Mouse (Mus musculus): ENCODE results near the gene Hist1h4n.

The Hist1h4n gene

DNA sequence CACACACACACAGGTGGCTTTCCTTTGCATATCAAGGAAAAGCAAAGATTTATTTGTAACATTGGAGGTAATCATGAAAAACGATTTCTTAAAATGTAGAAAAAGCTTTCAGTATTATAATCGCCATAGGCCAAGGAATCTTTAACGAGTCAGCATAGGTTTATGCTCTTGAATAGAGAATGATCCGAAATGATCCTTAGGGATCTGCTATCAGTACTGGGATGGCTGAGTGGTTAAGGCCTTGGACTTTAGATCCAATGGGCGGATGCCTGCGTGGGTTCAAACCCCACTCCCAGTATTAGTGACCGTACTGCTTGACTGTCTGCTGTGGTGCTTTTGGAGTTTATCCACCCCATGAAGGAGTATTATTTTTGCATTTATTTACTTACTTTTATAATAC, 36.4 kb downstream of the Hist1h4n start:
- no peak for DNase-seq (ENCODE audit: low read depth)

DNA sequence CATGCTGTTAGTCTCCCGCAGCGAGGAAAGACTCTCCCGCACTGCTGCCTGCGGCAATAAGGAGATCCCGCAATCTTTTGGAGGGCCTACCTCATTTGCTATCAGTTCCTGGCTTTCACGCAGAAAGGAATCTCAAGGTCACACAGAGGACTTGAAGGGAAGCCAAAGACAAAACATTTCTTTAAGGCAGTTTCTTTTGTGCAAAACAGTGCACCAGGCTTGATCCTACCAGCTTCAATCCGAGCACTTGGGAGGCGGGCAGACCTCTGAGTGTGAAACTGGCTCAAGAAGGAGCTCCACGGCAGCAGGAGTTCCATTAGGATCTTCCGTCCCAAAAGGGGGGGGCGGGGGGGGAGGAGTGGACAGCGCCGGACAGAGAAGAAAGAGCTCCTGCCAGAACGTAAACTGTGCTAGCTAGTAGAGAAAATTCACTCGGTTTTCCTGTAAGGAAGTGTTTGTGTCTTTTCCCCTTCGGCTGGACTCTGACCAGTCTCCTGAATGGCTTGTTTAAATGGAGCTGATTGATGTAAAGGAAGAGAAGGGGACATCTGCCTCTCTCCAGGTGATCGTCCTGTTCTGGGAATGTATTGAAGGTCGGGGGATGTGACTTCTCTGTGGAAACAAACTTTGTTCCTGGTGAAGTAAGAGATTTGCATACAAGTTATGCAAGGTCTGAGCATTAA, 41.3 kb downstream of the Hist1h4n start:
- DNase-seq (ENCODE audit: low read depth), result no peak

DNA sequence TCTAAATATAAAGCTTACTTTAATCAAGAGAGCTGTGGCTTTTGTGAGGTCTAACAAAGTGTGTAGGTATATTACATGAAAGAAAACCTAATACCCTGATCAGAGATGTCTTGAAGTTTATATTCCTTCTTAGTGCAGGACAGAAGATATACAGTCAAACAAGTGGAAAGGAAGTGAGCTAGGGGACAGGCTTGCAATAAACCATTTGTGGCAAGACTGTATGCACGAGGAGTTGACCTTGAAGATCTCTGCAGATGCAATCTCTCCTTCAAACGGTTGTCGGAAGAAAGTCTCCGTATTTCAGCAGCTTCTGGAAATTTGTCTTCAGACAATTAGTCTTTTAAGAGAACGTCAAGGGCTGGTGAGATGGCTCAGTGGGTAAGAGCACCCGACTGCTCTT, 42.1 kb downstream of the Hist1h4n start:
- DNase-seq (ENCODE audit: low read depth), result no peak

DNA sequence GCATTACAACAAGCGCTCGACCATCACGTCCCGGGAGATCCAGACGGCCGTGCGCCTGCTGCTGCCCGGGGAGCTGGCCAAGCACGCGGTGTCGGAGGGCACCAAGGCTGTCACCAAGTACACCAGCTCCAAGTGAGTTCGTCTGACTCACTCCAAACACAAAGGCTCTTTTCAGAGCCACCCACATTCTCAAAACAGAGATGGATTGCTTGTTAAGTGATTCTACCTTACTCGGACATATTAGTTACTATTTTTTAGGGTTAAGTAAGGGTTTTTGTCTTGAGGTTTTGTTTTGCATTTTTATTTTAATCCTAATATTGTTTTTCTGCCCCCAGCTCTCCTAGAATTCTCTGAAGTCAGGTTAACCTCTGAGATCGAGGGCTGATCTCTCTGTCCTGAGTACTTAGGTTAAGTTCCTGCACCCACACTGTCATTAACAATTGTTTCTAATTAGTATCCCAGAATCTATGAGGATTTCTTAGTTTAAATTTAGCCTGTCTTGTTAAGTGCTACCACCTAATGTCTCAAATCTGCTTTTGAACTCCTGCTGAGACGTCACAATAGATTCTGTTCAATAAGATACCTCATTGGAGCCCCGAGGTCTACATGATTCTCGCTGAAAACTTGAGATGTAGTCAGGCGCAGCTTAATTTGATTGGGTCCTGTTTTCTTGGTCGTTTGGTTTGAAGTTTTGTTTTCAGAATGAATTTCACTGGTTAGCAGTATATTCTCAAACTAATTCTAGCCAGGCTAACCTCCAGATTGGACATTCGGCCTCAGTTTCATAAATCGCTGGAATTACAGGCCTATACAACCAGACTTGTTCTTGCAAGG, 44.0 kb downstream of the Hist1h4n start:
- DNase-seq (ENCODE audit: low read depth), result peak; percentile 58

DNA sequence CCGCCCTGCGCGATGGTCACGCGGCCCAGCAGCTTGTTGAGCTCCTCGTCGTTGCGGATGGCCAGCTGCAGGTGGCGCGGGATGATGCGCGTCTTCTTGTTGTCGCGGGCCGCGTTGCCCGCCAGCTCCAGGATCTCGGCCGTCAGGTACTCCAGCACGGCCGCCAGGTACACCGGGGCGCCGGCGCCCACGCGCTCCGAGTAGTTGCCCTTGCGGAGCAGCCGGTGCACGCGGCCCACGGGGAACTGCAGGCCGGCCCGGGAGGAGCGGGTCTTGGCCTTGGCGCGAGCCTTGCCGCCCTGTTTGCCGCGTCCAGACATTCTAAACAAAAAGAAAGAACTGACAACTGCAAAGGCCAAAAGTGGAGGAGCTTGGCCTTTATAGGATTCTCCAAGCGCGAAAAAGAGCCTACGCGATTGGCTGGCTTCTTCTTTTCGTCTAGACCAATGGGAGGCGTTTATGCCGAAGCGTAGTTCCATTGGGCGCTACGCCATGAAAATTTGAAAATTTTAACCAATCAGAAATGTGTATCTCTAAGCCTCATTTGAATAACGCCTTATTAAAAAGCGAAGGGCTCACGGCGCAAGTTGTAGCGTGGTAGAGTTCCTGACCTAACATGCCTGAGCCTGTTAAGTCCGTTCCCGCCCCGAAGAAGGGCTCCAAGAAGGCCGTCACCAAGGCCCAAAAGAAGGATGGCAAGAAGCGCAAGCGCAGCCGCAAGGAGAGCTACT, 44.9 kb downstream of the Hist1h4n start, which contains the start of the genes Hist1h2an and Hist1h2bp:
Gene Hist1h2an, minus strand, starts transcription at position 320 of the 731 bp plus-strand sequence.
Gene Hist1h2bp, plus strand, starts transcription at position 563 of the 731 bp plus-strand sequence.
- peak; percentile 97 for DNase-seq (ENCODE audit: low read depth)

DNA sequence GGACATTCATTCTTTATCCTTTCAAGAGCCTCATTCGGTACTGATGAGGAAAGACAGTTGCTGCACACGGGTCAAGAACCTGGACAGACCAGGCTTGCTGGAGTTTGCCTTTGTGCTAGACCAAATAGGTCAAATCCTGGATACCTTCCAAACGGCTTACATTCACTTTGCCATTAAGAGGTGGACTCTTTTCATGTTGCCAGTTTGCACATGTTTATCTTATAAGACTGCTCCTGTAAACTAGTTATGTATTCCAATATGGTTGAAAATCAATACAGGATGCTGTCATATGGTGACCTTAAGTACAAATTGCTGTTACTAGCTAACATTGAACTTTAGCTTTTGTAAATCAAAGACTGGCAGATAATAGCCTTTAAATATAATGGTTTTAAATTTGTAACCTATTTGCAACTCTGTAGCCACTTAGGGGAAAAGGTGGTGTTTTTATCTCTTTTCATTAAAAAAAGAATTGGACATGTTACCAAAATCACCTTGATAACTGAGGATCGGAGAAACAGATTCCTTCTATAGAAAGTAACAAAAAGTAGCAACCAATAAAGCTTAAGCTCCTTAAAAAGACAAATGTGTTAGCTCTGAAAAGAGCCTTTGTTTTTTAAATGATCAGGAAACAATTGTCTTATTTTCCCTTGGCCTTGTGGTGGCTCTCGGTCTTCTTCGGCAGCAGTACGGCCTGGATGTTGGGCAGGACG, 45.7 kb downstream of the Hist1h4n start:
- peak; percentile 63 for DNase-seq (ENCODE audit: low read depth)

DNA sequence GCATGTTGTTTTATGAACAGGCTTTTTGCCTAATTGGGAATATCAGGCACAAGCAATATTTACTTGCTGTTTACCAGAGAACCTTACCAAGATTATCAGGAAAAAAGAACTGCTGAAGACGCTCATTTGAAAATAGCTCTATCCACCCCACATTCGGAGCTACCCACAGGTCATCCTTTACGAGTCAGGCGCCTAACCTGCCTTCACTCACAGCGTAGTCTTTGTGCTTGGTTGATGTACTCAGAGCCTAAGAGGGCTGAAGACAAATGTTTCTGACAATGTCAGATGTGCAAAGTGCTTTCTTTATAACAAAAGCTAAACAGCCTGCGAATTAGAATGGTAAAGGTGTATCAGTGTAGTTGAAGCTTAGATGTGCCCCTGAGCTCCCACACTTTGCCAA, 47.7 kb downstream of the Hist1h4n start:
- no peak for DNase-seq (ENCODE audit: low read depth)

DNA sequence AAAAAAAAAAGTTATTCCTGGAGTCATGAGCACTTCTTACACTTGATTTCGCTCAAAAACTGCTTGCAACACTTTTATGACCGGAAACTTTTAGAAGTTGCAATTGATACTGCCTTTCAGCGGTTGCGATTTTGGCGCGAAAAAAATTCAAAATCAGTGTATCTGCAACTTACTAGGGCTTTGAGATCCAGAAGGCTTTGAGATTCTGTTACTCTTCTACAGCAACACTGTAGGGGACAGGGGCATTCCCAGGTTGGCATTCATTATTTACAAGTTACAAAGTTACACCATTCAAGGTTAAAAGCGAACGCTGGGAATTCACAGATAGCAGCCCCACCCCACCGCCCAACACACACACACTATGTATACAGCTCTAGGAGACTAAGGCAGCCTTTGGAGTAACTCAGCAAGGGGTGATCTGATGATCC, 48.2 kb downstream of the Hist1h4n start:
- peak; percentile 87 for DNase-seq (ENCODE audit: low read depth)

DNA sequence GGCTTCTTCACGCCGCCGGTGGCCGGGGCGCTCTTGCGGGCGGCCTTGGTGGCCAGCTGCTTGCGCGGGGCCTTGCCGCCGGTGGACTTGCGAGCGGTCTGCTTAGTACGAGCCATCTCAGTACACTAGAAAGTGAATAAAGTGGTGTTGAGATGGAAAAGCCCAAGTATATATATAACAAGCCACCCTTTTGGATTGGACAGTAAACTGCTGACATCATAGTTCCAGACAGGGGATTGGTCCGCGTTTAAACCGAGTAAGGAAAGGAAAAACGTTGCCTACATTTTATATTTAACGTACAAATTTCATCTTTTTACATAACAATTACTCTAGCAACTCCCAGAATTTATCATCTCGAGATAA, 48.8 kb downstream of the Hist1h4n start, which contains the start of gene Hist1h3i:
Gene Hist1h3i, minus strand, starts transcription at position 116 of the 363 bp plus-strand sequence.
- peak; percentile 94 for DNase-seq (ENCODE audit: low read depth)

DNA sequence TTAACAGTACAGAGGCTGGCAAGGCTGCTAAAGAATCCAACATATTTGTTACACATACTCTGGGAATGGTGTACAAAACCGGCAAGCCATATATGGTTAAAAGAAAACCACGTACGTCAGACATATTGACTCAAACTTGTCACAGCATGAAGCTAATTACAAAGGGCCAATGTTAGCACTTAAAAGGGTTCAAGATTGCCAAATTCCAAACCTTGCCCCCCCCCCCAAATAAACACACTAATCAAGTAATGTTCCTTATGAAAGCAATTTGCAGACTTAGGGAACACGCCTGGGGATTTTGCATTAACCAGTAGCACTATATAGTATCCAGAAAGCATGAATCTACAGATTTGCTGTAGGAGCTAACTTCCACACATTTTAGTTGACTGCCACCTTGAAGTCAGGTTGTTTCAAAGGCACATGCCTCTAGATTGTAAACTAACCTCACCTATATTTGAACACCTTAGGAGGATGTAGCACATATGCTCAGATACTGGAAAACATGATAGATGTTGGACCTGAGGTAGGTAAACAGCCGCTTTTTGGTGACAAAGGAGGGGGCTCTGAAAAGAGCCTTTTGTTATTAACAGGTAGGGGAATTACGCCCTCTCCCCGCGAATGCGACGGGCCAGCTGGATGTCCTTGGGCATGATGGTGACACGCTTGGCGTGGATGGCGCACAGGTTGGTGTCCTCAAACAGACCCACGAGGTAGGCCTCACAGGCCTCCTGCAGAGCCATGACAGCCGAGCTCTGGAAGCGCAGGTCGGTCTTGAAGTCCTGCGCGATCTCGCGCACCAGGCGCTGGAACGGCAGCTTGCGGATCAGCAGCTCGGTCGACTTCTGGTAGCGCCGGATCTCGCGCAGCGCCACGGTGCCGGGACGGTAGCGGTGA, 49.4 kb downstream of the Hist1h4n start:
- DNase-seq (ENCODE audit: low read depth), result peak; percentile 73
